Mouse (Mus musculus): ENCODE measurements around the gene Tox2.
A peak's percentile ranks its signal among the peaks of the same experiment; 100 is the strongest.

Gene Tox2

DNA sequence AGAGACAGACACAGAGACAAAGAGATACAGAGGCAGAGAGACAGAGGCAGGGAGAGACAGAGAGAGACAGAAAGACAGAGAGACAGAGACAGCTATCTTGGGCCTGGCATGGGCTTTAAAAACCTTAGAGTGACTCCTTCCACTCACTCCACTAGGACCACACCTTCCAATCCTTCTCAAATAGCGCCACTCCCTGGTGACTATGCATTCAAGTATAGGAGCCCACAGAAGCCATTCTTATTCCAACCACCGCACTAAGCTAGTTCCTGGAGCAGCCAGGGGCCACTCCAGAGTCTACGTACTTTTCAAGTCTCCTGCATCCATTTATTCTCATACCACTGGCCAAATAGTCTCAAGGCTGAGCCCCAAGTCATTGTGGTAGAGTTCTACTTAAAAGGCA, 115.9 kb downstream of the Tox2 start:
- no peak for DNase-seq (ENCODE audit: low spot score in 2 of 2)

DNA sequence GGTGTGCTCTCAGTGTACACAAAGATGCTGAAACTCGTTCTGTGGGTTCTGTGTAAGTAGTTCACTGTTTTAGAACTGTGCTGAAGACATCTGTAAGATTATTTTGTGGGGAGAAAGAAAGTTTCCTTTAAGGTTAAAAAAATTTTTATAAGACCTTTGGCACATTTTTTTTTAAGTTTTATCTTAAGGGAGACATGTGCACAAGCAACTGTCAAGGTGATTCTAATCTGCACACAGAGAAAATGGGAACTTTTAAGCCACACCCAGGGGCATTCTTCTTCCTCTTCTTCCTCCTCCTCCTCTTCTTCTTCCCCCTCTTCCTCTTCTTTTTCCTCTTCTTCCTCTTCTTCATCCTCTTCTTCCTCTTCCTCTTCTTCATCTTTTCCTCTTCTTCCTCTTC, 120.2 kb downstream of the Tox2 start:
- no peak for DNase-seq (ENCODE audit: low spot score in 2 of 2)

DNA sequence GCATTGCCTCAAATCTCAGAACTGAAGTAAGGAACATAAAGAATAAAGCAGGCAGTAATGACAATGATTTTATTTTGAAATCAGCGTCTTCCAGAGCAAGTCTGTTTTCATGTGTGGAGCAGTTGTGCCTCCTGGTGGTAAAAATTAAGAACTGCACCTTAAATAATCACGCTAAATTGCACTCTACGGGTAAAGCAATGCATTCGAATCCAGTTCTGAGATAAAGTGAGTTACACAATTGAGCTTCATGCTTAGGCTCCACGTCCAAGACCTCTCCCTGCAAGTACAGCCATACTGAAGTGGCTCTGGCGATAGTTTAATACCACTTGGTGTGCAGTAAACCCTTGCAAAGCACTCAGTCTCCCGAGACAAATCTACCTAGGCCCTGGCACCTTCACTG, 127.8 kb downstream of the Tox2 start:
- peak; percentile 23 to 36 for DNase-seq (ENCODE audit: low spot score in 2 of 2)

DNA sequence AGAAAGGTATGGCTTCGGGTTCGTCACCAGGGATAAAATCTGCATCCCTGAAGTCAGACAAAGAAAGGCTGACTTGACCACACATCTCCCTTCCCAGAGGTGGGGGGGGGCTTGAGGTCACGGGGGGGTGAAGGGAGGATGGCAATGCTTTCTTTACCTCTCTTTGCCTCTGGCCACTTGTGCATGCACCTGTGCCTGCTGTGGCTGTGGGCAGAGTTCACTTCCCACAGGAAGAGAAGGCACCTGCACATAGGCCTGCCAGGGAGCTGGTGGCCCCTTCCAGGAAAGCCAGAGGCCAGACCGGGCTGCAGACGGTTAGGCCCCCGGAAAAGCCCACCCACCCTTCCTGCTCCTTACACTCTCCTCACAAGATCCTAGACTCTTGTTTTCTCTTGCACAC, 128.5 kb downstream of the Tox2 start:
- no peak for DNase-seq (ENCODE audit: low spot score in 2 of 2)

DNA sequence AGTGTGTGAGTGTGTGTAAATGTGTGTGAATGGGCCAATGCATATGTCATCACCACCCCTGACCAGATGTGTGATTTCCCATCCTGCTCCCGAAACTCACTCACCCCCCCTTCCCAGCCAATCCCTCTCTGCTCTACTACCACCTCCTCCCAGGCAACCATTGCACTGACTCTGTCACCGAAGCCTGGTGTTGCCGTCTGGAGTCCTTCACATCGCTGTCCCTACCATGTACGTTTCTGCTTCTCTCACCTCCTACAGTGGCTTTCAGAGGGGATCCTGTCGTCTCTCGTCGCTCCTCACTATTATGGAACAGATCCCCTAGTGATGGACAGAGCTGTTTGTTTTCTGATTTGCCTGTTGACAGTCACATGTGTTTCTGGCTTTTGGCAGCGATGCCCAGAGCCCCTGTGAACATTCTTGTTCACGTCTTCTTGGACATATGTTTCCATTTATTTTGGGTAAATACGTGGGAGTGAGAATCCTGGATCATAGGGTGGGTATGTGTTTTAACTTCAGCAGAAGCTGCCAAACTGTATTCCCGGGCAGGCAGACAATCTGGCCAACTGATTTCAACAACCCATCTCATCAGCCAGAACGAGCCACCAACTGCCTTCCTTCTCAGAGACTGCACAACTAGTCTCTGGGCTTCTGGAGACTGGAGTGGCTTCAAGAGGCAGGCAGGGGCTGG, 129.6 kb downstream of the Tox2 start:
- DNase-seq (ENCODE audit: low spot score in 2 of 2) = no peak

DNA sequence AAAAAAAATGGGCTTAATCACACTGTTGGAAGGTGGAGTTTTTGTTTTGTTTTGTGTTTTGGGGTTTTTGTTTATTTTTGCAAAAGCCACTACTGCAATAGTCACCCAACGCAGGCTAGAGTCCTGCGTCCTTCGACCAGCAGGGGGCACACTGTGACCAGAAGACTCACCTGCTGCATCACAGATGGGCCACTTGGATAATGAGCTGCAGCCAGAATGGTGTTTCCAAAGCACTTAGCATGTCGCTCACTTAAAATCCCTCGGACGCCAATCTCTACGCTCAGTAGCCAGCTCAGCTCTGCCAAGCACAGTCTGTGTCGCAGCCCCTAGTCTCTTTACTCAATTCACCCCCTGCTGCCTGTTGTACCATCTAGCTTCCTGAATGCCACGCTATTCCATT, 137.3 kb downstream of the Tox2 start:
- no peak for DNase-seq (ENCODE audit: low spot score in 2 of 2)

DNA sequence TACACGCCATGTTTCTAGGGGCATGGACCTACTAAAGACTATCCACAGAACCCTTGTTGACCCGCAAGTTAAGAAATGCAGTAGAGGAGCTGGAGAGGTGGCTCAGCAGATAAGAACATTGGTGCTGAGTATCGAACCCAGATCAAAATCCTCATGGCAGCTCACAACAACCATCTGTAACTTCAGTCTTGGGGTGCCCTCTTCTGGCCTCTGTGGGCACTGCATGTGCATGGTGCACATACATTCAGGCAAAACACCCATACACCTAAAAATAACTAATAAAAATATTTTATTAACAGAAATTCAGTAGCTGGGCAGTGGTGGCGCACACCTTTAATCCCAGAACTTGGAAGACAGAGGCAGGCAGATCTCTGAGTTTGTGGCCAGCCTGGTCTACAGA, 140.7 kb downstream of the Tox2 start:
- peak in 1 of 2 experiments; percentile 17 for DNase-seq (ENCODE audit: low spot score in 2 of 2)

DNA sequence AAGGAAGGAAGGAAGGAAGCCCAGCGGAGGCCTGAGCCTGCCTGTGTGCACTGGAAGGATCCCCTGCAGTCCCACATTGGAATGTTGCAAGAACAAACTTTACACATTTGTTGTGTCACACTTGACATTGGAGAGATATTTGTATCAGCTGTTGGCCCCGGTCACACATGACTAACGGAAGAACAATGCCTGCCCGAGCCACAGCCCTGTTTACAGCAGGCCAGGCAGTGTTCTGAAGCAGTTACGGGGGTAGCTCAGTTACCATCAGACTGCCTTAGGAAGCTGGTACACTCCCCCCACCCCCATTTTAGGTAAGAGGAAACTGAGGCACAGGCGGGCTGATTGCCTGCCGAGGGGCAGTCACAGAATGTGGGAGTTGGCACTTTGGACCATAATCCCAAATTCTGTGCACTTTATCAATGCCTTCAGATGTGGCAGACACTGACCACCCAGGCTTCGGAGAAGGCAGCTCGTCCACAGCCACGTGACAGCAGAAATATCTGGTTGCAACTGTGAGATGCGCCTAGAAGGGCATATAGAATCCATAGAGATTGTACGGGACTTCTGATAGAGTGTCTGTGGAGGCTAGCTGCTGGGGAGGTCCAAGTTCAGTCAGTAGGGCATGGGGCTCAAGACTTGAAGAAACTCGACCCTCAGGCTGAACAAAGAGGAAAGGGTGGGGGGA, 142.2 kb downstream of the Tox2 start:
- no peak for DNase-seq (ENCODE audit: low spot score in 2 of 2)

DNA sequence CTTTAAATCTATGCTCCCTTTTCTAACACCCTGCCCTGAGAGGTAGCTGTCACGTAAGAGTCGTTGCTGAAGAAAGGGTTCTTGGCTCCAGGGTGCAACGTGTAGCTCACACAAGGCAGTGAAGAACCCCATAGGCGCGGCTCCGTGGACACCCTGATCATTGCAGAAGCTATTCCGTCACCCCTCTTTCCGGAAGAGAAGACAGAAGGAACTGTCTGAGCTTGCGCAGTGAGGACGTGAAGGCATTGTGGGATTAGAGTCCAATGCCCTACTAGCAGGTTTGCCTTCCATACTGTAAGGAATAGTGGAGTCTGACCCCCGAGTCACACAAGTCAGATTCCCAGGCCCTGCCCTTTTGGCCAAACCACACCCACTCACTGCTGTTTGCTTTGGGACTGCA, 143.6 kb downstream of the Tox2 start:
- DNase-seq (ENCODE audit: low spot score in 2 of 2) = no peak

DNA sequence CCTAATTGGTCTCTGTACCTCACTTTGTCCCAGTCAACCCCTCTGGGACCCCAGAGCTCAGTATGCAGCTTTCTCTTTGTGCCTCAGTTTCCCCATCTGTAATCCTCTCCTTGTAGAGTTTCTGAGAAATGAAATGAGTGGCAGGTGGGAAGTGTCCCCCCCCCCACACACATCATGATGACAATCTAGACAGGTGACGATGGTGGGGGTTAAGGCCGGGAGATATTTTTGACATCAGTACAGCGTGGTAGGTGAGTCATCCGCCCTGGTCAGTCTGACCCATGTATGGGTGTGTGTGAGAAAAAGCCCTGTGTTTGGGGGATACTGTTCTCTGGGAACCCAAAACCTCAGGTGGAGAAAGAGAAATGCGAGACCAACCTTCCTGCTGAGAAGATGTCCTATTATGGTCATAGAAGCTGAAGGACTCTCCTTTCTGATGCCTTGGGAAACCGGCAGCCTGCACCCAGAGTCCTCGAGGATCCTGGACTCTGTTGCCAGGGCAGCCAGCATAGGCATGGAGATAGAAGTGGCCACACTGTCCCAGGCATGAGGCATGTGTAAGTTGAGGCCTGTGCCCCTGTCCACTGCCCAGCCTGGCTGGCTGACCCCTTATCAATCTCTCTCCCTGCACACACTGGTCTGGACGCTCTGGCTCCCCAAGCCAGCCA, 144.7 kb downstream of the Tox2 start:
- DNase-seq (ENCODE audit: low spot score in 2 of 2) = no peak

DNA sequence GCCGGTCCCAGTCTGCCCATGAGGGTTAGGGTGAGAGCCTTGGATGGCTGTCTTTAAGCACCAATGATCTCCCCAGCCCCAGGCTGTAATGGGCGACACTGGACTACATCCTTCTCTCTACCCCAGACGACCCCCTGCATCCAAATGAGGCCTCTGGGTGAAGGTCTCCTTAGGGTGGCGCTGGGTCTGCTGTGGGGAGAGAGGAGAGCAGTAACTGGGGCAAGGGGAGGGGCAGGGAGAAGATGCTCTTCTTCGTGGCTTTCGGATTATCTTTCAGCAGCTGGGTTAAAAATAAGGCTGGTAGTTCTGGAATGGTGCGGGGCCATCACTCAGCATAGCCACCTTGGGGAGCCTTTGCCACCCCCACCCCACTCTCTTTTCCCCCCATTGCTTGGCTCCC, 145.8 kb downstream of the Tox2 start:
- no peak for DNase-seq (ENCODE audit: low spot score in 2 of 2)

DNA sequence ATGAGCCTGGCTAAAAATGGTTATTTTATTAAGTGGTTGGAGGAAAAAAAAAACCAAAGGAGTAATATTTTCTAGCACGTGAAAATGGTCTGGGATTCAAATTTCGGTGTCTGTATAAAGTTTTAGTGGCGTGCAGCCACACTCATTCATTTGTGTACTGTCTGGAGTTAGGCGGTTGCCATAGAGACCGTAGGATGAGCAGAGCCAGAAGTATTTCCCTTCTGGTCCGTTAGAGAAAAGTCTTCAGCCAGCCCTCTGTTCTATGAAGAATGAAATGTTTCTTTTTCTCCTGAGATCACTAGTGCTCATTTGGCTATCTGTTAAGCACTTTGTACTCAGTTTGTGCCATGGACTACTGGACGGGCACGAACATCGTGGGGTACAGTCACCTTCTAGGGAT, 146.5 kb downstream of the Tox2 start:
- no peak for DNase-seq (ENCODE audit: low spot score in 2 of 2)

DNA sequence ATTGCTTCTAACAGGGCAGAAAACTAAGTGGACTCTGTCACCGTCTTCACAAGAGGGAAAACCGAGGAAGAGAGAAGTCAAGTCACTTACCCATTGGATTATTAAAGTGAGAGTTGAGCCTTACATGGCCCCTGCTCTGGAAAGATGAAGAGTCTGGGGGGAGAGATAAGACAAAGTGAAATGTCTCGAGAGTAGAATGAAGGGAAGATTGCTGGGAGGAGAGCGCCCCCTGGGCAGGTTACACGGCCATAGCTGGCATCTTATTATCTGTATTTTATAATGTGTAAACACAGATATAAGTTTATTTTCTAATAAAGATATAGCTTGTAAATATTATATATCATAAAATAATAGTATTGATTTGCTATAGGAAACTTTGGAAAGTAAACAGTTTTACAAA, 147.5 kb downstream of the Tox2 start:
- no peak for DNase-seq (ENCODE audit: low spot score in 2 of 2)

DNA sequence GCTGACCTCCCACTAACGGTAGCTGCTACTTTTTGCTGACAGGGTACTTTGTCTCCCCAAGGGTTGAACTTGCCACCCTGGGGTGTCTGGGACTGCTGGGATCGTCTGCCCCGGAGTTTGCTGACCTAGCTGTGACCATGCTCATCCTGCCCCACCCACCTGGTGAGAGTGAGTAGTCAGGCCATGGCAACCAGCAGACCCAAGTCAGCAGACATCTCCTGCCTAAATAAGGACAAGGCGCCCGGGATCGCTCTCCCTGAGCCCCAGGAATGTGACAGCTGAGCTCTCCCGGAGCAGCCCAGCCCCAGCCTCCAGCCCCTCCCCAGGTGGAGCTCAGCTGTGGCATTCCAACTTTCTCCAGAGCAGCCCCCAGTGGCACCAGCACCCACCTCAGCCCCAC, 150.8 kb downstream of the Tox2 start:
- no peak for DNase-seq (ENCODE audit: low spot score in 2 of 2)

DNA sequence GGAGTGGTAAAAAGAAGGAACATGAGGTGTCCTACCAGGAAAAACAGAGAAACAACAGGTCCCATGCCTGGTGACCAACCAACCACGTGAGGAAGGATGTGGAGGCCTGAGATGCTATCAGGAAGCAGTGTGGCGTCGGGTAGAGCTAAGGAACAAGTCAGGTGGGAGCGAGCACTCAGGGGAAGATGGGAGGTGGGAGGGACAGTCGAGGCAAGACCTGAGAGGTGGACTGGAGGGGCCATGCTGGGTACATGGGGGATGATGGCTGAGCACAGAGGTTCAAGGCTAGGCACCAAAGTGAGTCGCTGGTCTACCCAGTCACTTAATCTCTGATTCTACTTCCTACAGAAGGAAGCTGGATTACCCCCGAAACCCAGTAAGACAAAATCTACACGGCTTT, 152.7 kb downstream of the Tox2 start:
- no peak for DNase-seq (ENCODE audit: low spot score in 2 of 2)

DNA sequence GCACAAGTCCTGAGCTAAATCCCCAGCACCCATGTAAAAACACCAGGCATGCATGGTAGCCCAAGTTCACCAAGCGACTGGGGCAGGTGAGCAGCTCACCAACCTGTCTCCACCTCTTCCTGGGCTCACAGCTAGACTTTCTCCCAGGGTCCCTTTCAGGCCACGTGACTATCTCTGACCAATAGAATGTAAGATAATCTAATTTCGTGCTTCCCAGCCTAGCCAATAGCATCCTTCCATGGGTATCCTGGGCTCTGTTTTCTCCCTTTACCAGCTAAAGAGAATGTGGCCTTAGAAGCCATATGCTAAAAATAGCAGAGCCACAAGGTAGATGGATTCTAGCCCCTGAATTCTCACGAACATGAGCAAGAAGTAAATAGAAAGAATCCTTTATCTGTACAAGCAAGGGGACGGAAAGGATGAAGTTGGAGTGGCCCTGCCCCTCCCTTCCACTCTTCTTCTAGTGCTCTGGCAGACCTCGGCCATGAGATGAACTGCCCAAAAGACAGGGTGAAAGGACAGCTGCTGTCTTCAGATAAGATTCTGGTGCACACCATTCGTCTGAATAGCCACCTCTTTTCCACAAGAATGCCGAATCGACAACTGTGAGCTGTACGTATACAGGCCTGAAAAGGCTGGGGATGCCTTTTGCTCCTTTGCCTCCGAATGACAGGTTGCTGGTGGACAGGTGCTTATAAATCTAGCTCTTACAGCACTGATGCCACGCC, 153.4 kb downstream of the Tox2 start:
- DNase-seq (ENCODE audit: low spot score in 2 of 2) = no peak

DNA sequence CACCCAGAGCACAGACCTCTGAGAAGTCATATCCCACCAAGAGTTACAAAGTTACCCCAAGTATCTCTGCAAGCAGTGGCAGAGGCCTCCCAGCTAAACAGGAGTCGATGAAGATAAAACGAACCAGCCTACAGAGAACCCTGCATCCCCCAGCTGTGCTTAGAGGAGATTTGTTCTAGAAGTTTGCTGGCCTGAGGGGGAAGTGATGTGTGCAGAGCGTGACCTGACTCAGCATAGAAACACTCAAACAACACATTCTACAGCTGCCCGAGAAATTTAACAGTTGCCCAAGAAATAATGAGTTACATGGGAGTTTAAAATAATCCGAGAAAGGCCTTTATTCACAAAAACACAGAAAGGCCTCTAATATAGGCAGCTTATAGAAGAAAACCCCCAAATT, 155.7 kb downstream of the Tox2 start:
- no peak for DNase-seq (ENCODE audit: low spot score in 2 of 2)

DNA sequence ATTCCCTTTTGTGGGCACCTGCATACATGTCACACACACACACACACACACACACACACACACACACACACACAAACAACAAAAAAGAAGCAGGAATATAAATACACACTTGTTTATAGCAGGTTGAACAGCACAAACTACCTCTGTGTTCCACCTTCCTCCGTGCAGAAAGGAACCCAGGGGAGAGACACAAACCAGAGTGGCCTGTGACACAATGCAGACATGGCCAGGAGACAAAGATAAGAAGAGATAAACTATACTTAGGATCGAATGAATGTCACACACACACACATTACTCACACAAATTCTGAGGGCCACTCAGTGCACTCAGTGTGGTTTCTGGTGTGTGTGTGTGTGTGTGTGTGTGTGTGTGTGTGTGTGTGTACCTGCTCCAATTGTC, 156.3 kb downstream of the Tox2 start:
- no peak for DNase-seq (ENCODE audit: low spot score in 2 of 2)

DNA sequence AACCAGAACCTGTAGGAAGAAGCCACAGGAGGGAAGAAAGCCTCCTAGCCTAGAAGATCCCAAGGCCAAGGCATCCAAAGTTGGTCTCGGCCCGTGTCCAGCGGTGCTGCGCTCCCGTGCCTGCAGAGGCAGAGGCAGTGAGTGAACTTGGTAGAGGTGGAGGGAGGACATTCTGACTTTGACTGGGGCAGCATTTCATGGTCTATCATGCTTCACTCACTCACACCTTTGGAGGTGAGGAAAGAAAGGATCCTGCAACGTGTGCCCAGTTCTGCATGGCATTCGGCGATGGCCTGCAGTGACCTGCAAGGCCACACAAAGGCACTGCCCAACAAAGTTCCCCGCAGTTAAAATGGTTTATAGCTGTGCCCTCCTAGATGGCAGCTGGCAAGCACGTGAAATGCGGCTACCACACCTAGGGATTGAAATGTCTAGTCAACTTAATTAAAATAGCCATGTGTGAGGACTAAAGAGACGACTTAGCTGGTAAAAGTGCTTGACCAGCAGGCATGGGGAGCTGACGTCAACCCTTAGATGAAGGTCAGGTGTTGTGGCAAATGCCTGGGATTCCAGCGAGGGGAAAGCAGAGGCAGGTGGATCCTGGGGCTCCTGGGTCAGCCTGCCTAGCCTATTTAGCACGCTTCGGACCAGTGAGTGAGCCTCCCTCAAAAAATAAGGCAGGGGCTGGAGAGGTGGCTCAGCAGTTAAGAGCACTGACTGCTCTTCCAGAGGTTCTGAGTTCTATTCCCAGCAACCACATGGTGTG, 158.1 kb downstream of the Tox2 start:
- no peak for DNase-seq (ENCODE audit: low spot score in 2 of 2)

DNA sequence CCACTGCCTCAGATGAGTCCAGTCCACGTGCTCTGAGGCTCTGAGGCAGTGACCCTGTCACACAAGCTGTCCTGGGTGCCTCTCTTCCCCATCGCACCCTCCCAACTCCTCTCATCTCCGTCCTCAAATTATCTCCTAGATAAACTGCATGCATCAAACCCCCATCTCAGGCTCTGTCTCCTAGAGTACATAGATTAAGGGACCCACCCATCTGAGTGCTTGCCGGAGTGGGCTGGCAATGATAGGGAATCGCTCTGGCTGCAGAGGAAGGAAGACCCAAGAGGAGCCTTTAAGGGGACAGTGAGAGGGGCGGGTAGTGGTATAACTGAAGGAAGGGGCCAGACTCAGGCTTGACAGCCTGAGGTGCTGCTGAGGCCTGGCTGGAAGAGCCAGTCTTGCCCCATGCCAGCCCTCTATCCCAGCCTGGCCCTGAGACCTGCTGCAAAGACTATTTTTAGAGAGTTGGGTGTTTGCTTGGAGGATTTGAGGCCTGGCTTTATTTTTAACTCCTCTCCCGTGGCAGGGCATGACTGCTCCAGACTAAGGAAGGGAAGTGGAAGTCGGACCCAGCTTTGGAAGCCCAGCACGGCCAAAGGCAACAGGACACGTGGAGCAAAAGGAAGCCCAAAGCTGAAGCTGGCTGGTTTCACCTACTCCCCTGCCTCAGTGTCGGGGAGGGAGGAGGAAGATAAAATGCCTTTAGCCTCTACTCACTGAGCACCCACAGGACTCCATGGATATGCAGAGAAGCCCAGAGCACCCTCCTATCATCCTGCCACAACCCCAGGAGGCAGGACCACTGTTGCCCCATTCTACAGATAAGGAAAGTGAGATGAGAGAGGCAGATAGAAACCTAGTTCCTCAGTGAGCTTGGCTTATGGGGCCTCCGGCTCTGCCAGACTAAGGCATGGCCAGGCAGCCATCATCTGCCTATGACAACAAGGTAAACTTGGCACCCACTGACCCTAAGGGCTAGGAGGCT, 160.3 kb downstream of the Tox2 start:
- DNase-seq (ENCODE audit: low spot score in 2 of 2) = no peak

Data from natural killer cell, adult 2 months (primary cell).